Mouse (Mus musculus) CH12.LX (cell line): ENCODE results near the gene Rtl5. TPM values are rescaled to one million over a fixed set of nuclear protein-coding genes. Genes with fewer than 3 reads are reported as not detected.

Source experiments
- DNase-seq: peaks from one replicate; pipeline ENCODE4 v3.0.0-alpha.2; 2013; ENCODE audit errors: extremely low read depth
- H3K27ac ChIP-seq: 2 replicates; pipeline ENCODE4 v1.5.1; 2012; ENCODE audit warnings: low read depth, mild to moderate bottlenecking, control low read depth, moderate library complexity; ENCODE audit not compliant: insufficient read depth
- H3K27me3 ChIP-seq: replicated peaks from 2 replicates; pipeline ENCODE3; 2012; ENCODE audit warnings: inconsistent platforms
- H3K36me3 ChIP-seq, 2 experiments: replicated peaks in 1 of 2; 2 replicates each; pipeline versions ENCODE3 to v1.6.1; 2012; ENCODE audit warnings: inconsistent platforms in 1 of 2, low read length in 1 of 2, mild to moderate bottlenecking in 1 of 2, mixed read lengths in 1 of 2, moderate library complexity in 1 of 2; ENCODE audit not compliant: control insufficient read depth in 1 of 2, insufficient read depth in 1 of 2
- H3K4me1 ChIP-seq, 2 experiments: 2 replicates each; pipeline ENCODE4 v1.6.1; 2012; ENCODE audit warnings: inconsistent platforms in 1 of 2, moderate library complexity in 1 of 2; ENCODE audit not compliant: insufficient read depth in 2 of 2, control insufficient read depth in 1 of 2
- H3K4me2 ChIP-seq: 2 replicates; pipeline ENCODE4 v1.6.1; 2012; ENCODE audit warnings: low read depth, mild to moderate bottlenecking, control low read depth; ENCODE audit not compliant: poor library complexity, insufficient read depth, severe bottlenecking
- H3K4me3 ChIP-seq, 3 experiments: fragments of 150-350 bp in 1 of 3; sonication (generic) in 1 of 3; replicated peaks in 1 of 3; 2 replicates each; pipeline versions ENCODE3 to v1.5.1; 2011 to 2012; ENCODE audit warnings: low read depth in 2 of 3, low read length in 2 of 3, mild to moderate bottlenecking in 2 of 3, moderate library complexity in 2 of 3, control low read depth in 1 of 3, improper control_type of control experiment in 1 of 3, inconsistent platforms in 1 of 3, mixed read lengths in 1 of 3; ENCODE audit not compliant: poor library complexity in 1 of 3
- H3K79me2 ChIP-seq: replicated peaks from 2 replicates; pipeline ENCODE4 v1.6.1; 2012; ENCODE audit warnings: mild to moderate bottlenecking, moderate library complexity; ENCODE audit not compliant: control insufficient read depth, poor library complexity, insufficient read depth, severe bottlenecking; ENCODE audit errors: extremely low read depth
- H3K9ac ChIP-seq: 2 replicates; pipeline ENCODE4 v1.6.1; 2012; ENCODE audit warnings: low read depth, mild to moderate bottlenecking, control low read depth, moderate library complexity; ENCODE audit not compliant: insufficient read depth
- H3K9me3 ChIP-seq: replicated peaks from 2 replicates; pipeline ENCODE3; 2012; ENCODE audit warnings: low read length, inconsistent platforms, mixed read lengths
- BHLHE40 ChIP-seq: IDR thresholded peaks from 2 replicates; pipeline ENCODE4 v1.6.1; 2011; ENCODE audit warnings: mild to moderate bottlenecking, low read depth, low read length, improper control_type of control experiment
- ETS1 ChIP-seq: conservative IDR thresholded peaks from 2 replicates; pipeline ENCODE4 v1.6.1; 2012; ENCODE audit warnings: low read depth, mild to moderate bottlenecking, inconsistent platforms, low read length, improper control_type of control experiment, moderate library complexity
- HCFC1 ChIP-seq: IDR thresholded peaks from 2 replicates; pipeline ENCODE4 v1.6.1; 2012; ENCODE audit warnings: low read depth, mild to moderate bottlenecking, inconsistent platforms, low read length, improper control_type of control experiment
- IRF4 ChIP-seq: IDR thresholded peaks from 2 replicates; pipeline ENCODE4 v1.6.1; 2014; ENCODE audit warnings: low read depth, mild to moderate bottlenecking, inconsistent platforms, low read length, improper control_type of control experiment
- KAT2A ChIP-seq: IDR thresholded peaks from 2 replicates; pipeline ENCODE4 v1.6.1; 2012; ENCODE audit warnings: low read length, improper control_type of control experiment, inconsistent platforms; ENCODE audit not compliant: insufficient replicate concordance
- POLR2AphosphoS2 ChIP-seq: IDR thresholded peaks from 2 replicates; pipeline ENCODE4 v1.6.1; 2011; ENCODE audit warnings: low read depth, low read length, improper control_type of control experiment
- SMC3 ChIP-seq: IDR thresholded peaks from 2 replicates; pipeline ENCODE4 v1.6.1; 2011; ENCODE audit warnings: low read depth, low read length, improper control_type of control experiment
- UBTF ChIP-seq: IDR thresholded peaks from 2 replicates; pipeline ENCODE4 v1.6.1; 2012; ENCODE audit warnings: low read depth, mild to moderate bottlenecking, inconsistent platforms, low read length, improper control_type of control experiment, moderate library complexity
- USF1 ChIP-seq: IDR thresholded peaks from 2 replicates; pipeline ENCODE4 v1.6.1; 2014; ENCODE audit warnings: low read depth, mild to moderate bottlenecking, inconsistent platforms, low read length, improper control_type of control experiment
- dilution Hi-C: fragments of 300-500 bp; cut with MboI; formaldehyde crosslinking; loops from 2 replicates; pipeline ENCODE4 v1.14.3; 2020; ENCODE audit warnings: low sequenced_read_pairs; ENCODE audit not compliant: extremely low pct_unique_long_range_greater_than_20kb, extremely low pct_ligation_motif_present
- in situ Hi-C: fragments of 300-500 bp; cut with MboI; formaldehyde crosslinking; loops from 3 replicates; pipeline ENCODE4 v1.14.3; 2019; ENCODE audit warnings: low sequenced_read_pairs, low pct_ligation_motif_present, low pct_unique_long_range_greater_than_20kb, mixed read lengths
- polyA plus RNA-seq: library from polyadenylated mRNA; unstranded; fragments of >175 nt; gene quantifications from 2 replicates; pipeline ENCODE4 v1.2.1, GENCODE M21; 2012; ENCODE audit warnings: low read depth; ENCODE audit not compliant: insufficient read length
- total RNA-seq, 2 experiments: library from RNA; depleted of rRNA; stranded (reverse); fragments of 300-350 nt in 1 of 2; fragments of >200 nt in 1 of 2; gene quantifications; 2 replicates each; pipeline ENCODE4 v1.2.3; 2012 to 2014

The Rtl5 gene
- total and polyA plus RNA-seq, 3 experiments = 0.51 to 0.79 (median 0.55) TPM

GRCm38 (mm10) chrX:102081573-102082279, 10.6 kb upstream of the Rtl5 start:
- no peaks in the 10 kb centered on the region for H3K9me3 ChIP-seq
- TF ChIP-seq USF1 = no peak
- no peak for TF ChIP-seq IRF4
- TF ChIP-seq KAT2A = no peak
- no peak for TF ChIP-seq UBTF
- TF ChIP-seq, all 38 proteins: peak for 0
- H3K4me2 ChIP-seq = no peak overlapping the region
- no peak overlapping the region for H3K4me3 ChIP-seq
- no peak for DNase-seq
- no peak overlapping the region for H3K9ac ChIP-seq
- H3K79me2 ChIP-seq = no peaks in the 10 kb centered on the region
- no peaks in the 10 kb centered on the region for H3K36me3 ChIP-seq
- H3K4me1 ChIP-seq = peaks cover 6 to 37% of the 10 kb centered on the region in 2 experiments; a peak in 3 of 4 replicates
- H3K27ac ChIP-seq = no peak overlapping the region
- H3K27me3 ChIP-seq = no peaks in the 10 kb centered on the region
- dilution Hi-C loops (no loop called here), in situ Hi-C loops (no loop called here)

GRCm38 (mm10) chrX:102081076-102081475, 10.0 kb upstream of the Rtl5 start:
- no peak for DNase-seq
- dilution Hi-C loops (no loop called here), in situ Hi-C loops (no loop called here)
- TF ChIP-seq BHLHE40 (no peak), HCFC1 (no peak), POLR2AphosphoS2 (no peak)
- Histone ChIP-seq H3K9ac (no peak overlapping the region), H3K79me2 (no peaks in the 10 kb centered on the region), H3K27ac (no peak overlapping the region), H3K4me2 (no peak overlapping the region), H3K4me3 (no peak overlapping the region), H3K36me3 (no peaks in the 10 kb centered on the region), H3K4me1 (peaks cover 6 to 42% of the 10 kb centered on the region in 2 experiments; a peak in 3 of 4 replicates), H3K9me3 (no peaks in the 10 kb centered on the region), H3K27me3 (no peaks in the 10 kb centered on the region)

- no peaks in the 10 kb centered on the region for H3K9me3 ChIP-seq
- dilution Hi-C loops (no loop called here), in situ Hi-C loops (no loop called here)
- H3K27me3 ChIP-seq = no peaks in the 10 kb centered on the region
- H3K79me2 ChIP-seq = no peaks in the 10 kb centered on the region
- H3K9ac ChIP-seq = no peak overlapping the region
- TF ChIP-seq ETS1 (0 out of 2 replicates have a peak, but pooled peaks have one; percentile 11), SMC3 (no peak)
- no peak for DNase-seq
- H3K36me3 ChIP-seq = no peaks in the 10 kb centered on the region
- no peak overlapping the region for H3K4me2 ChIP-seq
- H3K4me3 ChIP-seq = no peak overlapping the region
- H3K27ac ChIP-seq = no peak overlapping the region
- peaks cover 21 to 63% of the 10 kb centered on the region in 2 experiments for H3K4me1 ChIP-seq
Measured at GRCm38 (mm10) chrX:102076886-102077765, 6.0 kb upstream of the Rtl5 start.
